Mouse (Mus musculus) megakaryocyte, embryonic 14.5 days (primary cell): ENCODE results near the gene Fbxl3.

Experiments
- FLI1 ChIP-seq: IDR thresholded peaks from 2 replicates; pipeline ENCODE4 v1.6.1; 2012; ENCODE audit warnings: low read length, inconsistent platforms, mixed read lengths
- GATA1 ChIP-seq: IDR thresholded peaks from 3 replicates; pipeline ENCODE4 v1.6.1; 2012; ENCODE audit warnings: mixed read lengths, low read length, inconsistent platforms, borderline replicate concordance

- TF ChIP-seq GATA1 (no peak), FLI1 (no peak)
These were observed 2.7 kb downstream of the Fbxl3 start for GRCm38 (mm10) chr14:103096621-103097020.
